Mouse (Mus musculus) megakaryocyte, adult 5-6 weeks (primary cell): ENCODE data around the gene Hoxd4. TPM values are rescaled to one million over a fixed set of nuclear protein-coding genes. Genes with fewer than 3 reads are reported as not detected.

Experiments used
- ATAC-seq: 2 replicates; pipeline ENCODE4 v1.8.0; 2016; ENCODE audit warnings: mild to moderate bottlenecking, inconsistent platforms; ENCODE audit not compliant: poor library complexity, severe bottlenecking
- total RNA-seq, 2 experiments: library from RNA; stranded (forward) in 1 of 2; stranded (reverse) in 1 of 2; fragments of 153-499, 151-499 nt in 1 of 2; fragments of 221-1000, 200-1000 nt in 1 of 2; gene quantifications; 2 replicates each; pipeline versions ENCODE4 v1.2.3 to v1.2.4; 2015 to 2017

Hoxd4 gene
- total RNA-seq (2015) (not detected in 2 replicates), total RNA-seq (2017) (not detected in 2 replicates)

- ATAC-seq = no peak
These were observed at the start of gene Hoxd4, which contains the start of gene Hoxd3 for GRCm38 (mm10) chr2:74711721-74712621. TSS of gene Hoxd4 (plus strand) at chr2:74711929. TSS of gene Hoxd3 (plus strand) at chr2:74711927.

GRCm38 (mm10) chr2:74663291-74663925 is 48.3 kb upstream of the Hoxd4 start:
- ATAC-seq = peak; percentile 39; the same call in 1 of the 2 replicates

- no peak for ATAC-seq
These were observed 45.3 kb upstream of the Hoxd4 start for GRCm38 (mm10) chr2:74666411-74666810.

GRCm38 (mm10) chr2:74667191-74667841 is 44.4 kb upstream of the Hoxd4 start:
- no peak for ATAC-seq

GRCm38 (mm10) chr2:74667842-74668357 is 43.8 kb upstream of the Hoxd4 start, which contains the start of gene Hoxd13:
TSS of gene Hoxd13 (plus strand) at chr2:74668310.
- no peak for ATAC-seq

GRCm38 (mm10) chr2:74668370-74669229 is 43.1 kb upstream of the Hoxd4 start:
- ATAC-seq = no peak

- ATAC-seq = no peak
These were observed 42.5 kb upstream of the Hoxd4 start for GRCm38 (mm10) chr2:74669230-74669578.

- no peak for ATAC-seq
These were observed 42.0 kb upstream of the Hoxd4 start for GRCm38 (mm10) chr2:74669650-74670235.

- no peak for ATAC-seq
These were observed 41.0 kb upstream of the Hoxd4 start for GRCm38 (mm10) chr2:74670632-74671188.

GRCm38 (mm10) chr2:74671847-74672246 is 39.9 kb upstream of the Hoxd4 start:
- no peak for ATAC-seq

- peak; percentile 90 for ATAC-seq
These were observed 39.0 kb upstream of the Hoxd4 start for GRCm38 (mm10) chr2:74672481-74673362.

- no peak for ATAC-seq
These were observed 37.8 kb upstream of the Hoxd4 start for GRCm38 (mm10) chr2:74673835-74674425.

GRCm38 (mm10) chr2:74674881-74675665 is 36.7 kb upstream of the Hoxd4 start, which contains the start of gene Hoxd12:
TSS of gene Hoxd12 (plus strand) at chr2:74675013.
- no peak for ATAC-seq

GRCm38 (mm10) chr2:74675666-74676282 is 36.0 kb upstream of the Hoxd4 start:
- ATAC-seq = no peak

GRCm38 (mm10) chr2:74676376-74677052 is 35.2 kb upstream of the Hoxd4 start:
- no peak for ATAC-seq

- no peak for ATAC-seq
These were observed 34.6 kb upstream of the Hoxd4 start for GRCm38 (mm10) chr2:74677106-74677505.
